Mouse (Mus musculus) cerebellum, adult 8-10 months (tissue): ENCODE data around the gene Gpr27.

Experiments used
- DNase-seq: peaks from one replicate; pipeline ENCODE4 v3.0.0; 2022

Gpr27 gene

DNA sequence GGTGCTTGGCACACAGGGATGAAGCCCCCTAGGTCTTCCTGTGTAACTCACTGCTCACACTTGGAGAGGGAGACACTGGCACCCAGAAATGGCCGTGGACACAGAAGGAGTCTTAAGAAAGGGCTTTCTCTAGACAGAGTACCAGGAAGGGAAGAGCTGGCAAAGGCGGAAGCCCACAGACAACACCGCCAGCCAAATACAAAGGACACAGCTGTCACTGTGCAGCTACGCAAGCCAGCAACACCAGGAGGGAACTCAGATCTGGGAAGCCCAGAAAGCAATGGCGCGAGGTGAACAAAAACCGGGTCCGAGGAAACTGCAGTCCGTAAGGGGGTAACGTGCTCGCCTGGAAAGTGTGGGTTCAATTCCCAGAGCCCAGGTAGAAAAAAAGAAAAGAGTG lies 14.4 kb upstream of the Gpr27 start:
- DNase-seq, result no peak

DNA sequence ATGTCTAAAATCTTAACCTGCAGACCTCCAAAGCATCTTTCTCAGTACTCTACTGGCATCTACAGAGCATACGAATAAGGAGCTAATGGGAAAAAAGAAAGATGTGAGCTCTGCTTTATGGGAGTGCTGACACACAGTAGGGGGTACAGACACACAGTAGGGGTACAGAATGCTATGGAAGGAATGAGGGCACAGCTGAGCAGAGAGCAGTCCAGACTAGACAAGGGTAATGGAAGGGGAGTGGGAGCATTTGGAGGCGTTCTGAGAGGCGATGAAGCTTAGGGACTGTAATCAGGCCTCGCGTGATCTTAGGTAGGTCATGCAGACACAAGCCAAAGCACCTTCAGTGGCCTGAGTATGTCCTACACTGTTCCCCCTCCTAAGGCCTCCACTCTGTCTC lies 8.5 kb upstream of the Gpr27 start:
- DNase-seq, result no peak

DNA sequence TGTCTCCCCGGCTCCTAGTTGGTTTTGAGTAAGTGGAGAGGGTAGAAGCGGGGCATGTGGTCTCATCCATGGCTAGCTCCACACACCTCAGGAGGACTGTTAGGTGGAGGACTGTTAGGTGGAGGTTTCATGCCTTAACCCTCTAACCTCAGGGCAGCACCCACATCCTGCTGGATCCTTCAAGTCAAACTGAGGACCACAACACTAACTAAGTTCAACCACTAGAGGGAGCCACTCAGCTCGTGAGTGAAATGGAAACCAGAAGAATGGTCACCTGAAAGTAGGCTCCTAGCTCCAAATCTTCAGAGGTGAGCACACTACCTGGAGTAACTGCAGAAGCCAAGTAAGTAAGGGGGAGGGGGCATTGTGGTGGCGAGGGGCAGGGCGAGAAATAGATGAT lies 7.6 kb upstream of the Gpr27 start:
- DNase-seq, result no peak

DNA sequence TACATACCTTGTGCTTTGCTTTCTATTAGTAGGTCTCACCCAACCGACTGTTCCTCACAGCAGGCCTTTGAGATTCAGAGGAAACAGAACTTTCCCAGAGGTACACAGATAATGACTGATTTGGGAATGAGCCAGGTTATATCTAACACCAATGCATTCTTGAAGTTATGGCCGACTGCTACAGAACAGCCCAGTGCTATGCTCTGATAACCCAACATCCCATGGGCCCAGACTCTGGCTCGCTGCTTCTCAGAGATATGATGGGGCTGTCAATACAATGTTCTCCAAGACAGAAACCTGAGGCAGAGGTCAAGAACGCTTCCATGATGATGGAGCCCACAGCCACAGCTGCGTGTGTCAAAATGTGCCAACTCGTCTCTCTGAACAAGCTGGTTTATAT lies 4.0 kb upstream of the Gpr27 start:
- DNase-seq, result no peak

DNA sequence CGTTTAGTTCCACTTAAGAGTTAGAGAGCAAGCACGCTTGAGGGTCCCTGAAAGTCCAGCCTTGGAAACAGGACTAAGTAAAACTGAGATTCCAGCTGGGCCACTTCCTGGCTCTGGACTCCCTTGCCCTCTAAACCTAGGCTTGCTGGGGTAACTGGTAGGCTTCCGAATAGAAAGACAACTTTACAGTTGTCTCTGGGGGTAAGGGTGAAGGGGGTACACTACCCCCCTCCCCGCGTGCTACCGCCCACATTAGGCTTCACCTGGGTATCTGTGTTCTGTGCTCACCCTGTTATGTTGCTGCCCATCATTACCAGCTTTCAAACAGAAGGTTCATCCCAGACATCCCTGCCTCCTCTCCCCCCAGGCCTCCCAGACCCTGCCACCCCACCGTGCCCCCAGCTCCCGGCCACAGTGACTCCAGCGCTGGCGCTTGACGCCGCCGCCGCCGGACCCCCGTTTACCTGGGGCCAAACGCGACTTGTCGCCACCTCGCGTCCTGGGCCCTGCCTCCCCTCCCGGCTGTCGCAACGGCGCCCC lies 743 bp upstream of the Gpr27 start:
- DNase-seq, result no peak

DNA sequence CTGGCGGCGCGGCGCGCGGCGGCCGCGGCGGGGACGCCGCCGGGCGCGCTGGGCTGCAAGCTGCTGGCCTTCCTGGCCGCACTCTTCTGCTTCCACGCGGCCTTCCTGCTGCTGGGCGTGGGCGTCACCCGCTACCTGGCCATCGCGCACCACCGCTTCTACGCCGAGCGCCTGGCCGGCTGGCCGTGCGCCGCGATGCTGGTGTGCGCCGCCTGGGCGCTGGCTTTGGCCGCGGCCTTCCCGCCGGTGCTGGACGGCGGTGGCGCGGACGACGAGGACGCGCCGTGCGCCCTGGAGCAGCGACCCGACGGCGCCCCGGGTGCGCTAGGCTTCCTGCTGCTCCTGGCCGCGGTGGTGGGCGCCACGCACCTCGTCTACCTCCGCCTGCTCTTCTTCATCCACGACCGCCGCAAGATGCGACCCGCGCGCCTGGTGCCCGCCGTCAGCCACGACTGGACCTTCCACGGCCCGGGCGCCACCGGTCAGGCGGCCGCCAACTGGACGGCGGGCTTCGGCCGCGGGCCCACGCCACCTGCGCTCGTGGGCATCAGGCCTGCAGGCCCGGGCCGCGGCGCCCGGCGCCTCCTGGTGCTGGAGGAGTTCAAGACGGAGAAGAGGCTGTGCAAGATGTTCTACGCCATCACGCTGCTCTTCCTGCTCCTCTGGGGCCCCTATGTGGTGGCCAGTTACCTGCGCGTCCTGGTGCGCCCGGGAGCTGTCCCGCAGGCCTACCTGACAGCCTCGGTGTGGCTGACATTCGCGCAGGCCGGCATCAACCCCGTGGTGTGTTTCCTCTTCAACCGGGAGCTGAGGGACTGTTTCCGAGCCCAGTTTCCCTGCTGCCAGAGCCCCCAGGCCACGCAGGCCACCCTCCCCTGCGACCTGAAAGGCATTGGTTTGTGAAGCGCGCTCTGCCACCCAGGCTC lies 700 bp downstream of the Gpr27 start:
- peak; percentile 50 for DNase-seq

DNA sequence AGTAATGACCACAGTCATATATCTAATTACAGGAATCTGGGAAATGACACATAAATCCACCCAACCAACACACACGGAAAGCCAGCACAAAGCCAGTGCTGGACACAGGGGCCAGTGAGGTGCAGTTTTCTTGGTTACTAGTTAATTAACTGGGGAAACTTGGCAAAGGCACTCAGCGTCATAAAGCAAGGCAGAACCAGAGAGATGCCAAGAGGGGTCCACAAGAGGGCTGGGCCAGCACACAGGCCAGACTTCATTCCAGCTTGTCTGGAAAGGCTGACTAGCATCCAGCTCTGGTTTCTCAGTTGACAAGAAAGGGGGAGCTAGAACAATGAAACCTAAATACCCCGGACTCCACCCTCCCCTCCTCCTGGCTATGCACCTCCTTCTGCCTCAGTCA lies 8.0 kb downstream of the Gpr27 start:
- no peak for DNase-seq

DNA sequence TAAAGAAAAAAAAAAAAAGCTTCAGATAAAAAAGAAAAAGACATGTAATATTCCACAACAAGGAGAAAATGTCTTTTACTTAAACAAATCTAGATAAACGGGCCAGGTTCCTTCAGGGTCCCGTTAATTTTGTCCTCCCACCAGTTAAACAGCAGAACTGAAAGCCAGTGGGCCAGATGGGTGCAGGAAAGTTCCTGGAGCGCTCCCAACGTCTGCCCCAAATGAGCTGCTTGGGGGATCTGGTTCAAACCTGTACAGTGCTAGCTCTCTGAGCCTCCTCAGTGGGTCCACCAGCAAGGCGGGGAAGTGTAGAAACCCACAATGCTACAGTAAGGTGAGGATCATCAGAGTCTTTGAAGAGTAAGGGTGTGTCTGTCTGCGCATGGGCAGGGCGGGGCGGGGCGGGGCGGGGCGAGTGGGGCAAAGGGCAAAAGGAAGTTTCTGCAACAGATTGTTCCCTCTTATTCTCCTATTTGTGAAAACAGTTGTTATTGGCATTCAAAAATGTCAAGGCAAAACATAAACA lies 19.2 kb downstream of the Gpr27 start:
- no peak for DNase-seq

DNA sequence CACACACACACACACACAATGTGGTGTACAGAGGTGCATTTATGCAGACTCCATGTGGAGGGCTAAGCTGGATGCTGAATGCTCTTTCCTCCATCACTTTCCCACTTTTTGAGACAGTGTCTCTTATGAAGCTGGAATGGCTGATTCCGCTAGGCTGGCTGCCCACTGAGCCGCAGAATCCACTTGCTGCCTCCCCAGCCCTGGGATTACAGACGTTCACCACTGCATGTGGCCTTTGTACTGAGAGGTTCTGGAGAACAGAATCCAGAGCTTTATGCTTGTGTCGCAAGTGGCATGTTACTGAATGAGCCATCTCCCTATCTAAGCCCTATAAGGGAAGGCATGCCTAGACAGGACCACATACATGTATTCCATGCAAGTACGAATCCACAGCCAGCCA lies 20.8 kb downstream of the Gpr27 start:
- DNase-seq, result no peak

DNA sequence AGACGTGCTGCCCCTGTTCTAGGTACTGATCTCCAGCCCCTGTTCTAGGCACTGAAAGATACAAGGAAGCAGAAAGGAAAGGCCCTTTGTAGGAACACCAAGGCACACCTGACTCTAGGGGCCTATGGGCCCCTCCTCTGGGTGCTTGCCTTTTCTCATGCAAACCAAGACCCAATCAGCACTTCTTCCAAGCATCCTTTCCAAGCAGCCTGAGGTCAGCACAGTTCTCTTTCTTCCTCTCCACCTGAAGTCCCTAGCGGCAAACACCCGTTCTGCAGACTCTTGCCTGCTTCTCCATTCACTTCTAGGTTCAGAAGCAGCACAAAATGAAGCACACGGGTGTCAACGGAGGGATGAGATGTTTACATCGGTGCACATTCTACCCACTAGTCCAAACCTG lies 22.7 kb downstream of the Gpr27 start:
- no peak for DNase-seq

DNA sequence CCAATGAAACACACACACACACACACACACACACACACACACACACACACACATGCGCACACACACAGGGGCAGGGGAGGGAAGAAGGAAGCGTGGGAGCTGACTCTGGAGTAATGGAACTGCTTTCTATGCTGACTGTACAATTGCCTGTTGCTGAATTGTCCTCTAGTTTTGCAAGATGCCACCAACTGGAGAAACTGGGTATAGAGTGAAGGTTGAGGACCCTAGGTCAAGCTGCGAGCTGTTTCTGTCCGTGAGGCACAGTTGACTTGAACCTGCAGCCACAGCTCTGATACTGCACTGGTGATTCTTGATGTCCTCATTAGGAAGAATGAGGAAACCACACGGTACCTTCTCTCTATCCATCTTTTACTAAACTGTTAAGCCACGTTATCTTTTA lies 23.4 kb downstream of the Gpr27 start:
- no peak for DNase-seq

DNA sequence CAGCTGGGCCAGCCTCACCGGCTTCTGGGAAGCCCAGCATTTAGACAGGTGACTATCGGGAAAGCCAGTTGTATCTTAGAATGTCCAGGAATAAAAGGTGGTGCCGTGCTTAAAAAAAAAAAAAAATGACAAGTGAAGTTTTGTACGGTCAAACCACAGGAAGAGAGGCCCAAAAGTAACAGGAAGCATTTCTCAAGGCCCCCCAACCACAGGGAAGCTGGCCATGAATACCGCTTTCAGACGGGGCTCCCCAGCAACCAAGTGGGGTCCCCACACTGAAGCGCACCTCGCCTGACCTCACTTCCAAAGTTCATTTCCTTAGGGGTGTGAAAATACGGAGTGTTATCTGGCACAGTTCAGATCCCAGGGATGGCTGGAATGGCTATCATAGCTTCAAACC lies 28.6 kb downstream of the Gpr27 start:
- no peak for DNase-seq

DNA sequence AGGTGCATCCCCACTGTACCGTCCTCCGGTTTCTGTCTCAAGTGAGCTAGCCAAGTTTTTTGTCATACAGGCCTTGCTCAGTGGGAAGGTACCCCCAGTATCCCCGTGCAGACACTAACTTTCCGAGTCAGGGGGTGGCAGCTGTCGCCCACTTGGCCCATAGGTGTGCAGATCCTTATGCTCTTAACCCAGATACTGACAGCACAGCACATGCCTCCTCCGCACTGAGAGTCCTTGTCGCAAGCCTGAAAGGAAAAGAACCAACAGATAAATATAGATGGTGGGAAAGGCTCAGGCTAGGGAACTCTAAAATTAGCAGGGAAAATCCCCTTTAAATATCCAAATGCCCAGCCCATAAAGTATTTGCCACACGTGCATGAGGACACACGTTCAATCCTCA lies 29.9 kb downstream of the Gpr27 start:
- DNase-seq, result no peak

DNA sequence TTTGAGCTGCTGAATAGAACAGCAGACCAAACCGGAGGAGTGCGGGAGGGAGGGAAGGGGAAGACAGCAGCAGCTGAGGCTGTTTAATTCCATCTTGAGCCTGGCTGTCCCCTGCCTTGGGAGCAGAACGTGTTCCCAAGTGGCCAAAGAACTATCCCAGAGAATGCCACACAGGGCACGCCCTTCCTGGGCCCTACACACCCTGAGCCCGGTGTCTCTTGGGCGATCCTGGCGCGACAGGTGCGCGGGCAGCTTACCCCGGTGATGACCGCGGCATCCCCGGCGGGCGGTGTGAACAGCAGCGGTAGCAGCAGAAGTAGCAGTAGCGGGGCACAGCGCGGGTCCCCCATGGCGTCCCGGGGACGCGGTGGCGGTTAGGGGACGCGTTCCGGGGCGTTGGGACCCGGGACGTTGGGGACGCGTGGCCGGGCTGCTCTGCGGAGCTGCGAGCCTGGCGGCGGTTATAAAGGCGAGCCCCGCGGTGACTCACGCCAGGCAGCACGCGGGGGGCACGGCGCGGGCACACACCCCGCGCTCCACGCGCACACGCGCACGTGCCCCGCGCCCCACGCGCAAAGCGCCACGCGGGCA lies 33.6 kb downstream of the Gpr27 start, which contains the start of gene Prok2:
Gene Prok2 (minus strand): TSS at position 422 of the 591 bp plus-strand sequence.
- DNase-seq, result no peak

DNA sequence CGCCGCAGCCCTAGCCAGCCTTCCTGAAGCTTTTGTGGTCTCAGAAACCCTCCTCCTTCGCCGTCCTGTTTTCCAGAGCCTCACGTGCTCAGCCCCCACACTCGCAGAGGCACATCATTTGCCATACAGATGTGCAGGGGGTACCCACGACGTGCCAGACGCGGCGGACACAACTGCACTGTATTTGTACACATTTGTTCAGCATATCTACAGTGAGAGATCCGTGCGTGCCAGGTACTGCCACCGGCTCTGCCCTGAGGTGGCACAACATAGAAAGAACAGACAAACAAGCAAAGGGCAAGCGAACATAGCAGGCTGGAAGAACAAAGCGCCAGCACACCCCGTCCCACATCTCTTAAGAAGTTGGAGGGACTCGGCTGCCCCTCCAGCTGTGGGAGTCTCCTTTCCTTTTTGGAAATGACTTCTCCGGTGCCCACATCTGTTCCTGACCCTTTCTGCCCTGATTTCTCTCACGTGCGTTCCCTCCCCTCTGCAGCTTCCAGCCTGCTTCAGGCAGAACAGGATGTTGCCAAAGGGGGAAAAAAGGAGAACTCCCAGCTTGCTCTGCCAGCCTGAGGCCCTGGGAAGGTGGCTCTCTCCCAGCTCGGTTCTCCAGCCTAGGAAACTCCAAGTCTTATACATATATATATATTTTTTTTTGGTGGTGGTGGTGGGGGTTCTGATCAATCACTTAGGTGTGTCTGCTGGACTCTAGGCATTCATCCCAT lies 34.3 kb downstream of the Gpr27 start:
- DNase-seq, result no peak

DNA sequence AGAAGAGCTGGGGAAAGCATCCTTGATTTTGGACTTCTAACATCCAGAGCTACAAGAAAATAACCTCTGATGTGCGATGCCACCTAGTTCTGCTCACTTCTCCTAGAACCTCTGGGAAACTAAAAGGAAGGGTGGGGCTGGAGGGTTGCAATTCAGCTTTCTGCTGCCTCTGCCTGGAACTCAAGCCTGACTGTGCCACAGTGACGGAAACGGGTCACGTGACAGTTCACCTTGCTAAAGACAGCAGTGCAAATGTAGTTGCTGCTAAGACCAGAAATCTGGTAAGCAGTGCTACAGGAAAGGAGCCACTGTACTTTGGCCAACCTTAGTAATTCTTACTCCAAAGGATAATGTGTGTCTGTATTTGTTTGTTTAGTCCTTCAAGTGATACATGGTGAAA lies 37.4 kb downstream of the Gpr27 start:
- DNase-seq, result no peak

DNA sequence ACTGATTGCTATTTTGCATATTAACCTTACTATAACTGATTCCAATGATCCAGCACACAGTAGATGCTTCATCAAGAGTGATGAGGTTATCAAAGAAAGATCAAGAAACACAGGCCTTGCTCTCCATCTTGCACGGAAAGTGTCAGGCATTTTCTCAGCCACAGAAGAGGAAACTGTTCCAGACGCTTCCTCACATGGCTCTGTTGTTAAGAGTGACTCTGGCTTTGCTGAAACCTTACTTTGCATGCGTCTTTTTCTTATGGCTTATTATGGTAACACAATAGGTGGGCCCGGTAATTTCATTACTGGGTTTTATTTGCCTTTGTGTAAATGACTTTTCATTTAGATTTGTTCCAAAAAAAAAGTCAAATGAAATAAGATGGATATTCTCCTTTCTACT lies 39.4 kb downstream of the Gpr27 start:
- no peak for DNase-seq

DNA sequence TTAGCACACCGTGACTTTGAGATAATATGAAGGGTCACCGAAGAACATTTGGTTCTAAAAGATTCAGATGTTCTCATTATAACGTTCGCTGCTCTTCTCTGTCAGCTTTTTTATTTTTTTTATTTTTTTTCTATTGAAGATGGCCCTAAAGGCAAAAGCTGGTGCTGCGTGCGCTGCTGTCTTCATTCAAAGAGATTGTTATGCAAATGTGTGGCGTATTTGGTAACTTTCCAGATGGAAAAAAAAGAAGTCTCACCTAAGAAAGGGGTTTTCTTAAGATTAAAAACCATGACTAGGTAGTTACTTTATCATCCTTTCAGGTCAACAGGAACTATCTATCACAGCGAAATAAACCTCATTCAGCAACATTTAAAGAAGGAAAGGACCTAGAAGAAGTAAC lies 40.2 kb downstream of the Gpr27 start:
- DNase-seq, result no peak

DNA sequence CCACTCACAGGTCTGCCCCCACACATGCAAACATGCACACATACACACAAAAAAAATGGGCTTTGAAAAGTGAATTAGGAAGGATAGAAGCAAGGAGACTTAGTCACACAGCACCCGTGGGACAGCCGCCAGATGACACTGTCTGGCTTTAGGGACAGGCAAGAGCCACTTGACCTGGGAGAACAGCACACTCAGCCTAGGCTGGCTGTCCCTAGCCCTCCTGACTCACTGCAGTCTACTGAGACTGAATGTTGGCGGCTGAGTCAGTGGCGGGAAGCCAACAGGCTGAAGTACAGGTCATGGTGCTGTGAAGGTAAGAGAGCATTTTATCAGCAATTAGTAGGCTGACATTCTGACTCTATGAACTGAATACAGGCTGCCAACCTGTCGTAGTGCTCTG lies 42.2 kb downstream of the Gpr27 start:
- no peak for DNase-seq

DNA sequence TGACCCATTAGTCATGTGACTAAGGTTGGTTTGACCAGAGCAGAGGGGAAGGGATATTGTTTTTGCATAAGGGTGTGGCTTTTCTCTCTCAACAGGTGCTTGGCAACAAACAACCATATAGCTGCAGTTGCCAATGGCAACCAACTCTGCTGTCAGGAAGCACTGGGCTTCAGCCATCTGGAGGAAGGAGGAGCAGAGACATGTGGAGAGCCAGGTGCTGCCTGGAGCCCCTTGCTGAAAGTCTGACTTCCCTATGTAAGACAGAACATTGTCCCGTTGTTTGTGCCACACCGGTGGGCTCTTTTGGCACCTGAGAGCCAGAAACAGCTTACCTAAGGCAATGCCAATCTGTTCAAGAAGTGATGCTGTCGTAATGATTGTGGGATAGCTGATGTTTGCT lies 50.4 kb downstream of the Gpr27 start:
- DNase-seq, result no peak
